Mouse (Mus musculus): ENCODE measurements at regions not wholly inside any gene's neighbourhood (a gene's known extent, or its start where the extent isn't known, plus 50 kb on each side); places are given as distances from the start of the nearest gene placed in this dataset.
"Not testable (repeated sequence)": the region's sequence is repeated elsewhere in the genome, so short reads cannot be mapped to it uniquely, and the experiment has no call there.

DNA sequence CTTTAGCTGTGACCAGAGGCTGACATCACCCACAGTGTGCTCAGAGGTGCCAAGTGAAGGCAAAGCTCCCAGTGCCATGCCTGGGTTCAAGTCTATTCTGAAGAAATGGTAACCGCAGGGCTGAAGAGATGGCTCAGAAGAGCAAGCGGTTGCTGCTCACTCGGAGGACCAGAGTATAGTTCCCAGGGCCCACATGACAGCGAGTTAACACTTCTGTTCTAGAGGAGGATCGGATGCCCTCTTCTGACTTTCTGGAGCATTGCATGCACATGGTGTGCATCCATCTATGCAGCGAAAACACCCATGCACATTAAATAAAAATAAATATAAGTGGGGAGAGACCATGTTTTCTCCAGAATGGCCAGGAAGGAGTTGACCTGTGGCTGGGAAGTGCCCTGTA is 209.5 kb downstream of the Sorl1 start:
- no peak for DNase-seq

DNA sequence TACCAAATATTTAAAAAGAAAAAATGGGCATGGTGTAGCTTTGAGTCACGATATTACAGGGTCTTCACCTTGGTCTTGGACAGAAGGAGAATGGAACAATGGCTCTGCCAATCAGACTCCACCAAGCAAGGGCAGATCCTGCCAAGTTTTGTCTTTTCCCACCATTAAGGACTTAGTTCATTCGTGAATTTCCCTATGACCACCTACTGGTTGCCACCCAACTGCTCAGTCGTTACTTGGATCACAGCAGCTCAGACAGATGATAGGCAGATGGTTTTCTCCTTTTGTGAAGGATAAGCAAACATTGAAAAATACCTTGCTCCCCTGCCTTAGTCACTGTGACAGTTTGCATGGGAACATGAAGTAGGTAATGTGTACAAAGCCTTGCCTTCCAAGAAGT is 210.2 kb downstream of the Sorl1 start:
- no peak for DNase-seq

DNA sequence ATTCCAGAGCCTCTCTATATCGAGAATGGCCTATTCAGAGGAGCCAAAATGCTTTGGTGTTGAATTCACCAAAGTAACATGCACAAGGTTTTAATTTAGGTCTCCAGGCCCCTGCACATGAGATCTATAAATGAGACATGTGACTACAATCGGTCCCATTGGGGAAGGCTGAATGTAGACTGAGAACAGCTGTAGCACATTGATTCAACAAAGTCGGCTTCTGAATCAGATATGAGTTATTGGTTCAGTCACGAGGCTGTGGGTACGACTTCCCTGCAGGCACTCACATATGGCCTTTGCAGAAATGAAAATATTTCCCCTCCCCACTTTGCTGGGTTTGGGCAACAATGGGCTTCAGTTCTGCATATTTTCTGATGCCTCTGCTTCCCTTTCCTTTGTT is 211.6 kb downstream of the Sorl1 start:
- DNase-seq, result no peak

DNA sequence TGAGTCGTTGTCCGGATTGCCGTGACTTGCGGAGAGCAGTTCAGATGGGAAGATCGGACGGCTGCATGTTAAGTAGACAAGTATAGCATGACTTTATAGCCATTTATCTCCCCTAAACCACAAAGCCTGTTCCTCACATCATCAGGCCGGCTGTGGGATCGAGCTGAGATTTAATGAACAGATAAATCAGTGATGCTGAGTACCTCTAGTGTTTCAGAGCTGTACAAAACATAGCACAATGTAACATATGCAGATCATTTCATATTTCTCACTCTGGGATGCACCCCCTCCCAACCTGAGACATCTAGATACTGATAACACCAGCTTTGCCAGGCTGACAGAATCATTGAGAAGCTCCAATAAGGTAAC is 223.5 kb downstream of the Sorl1 start:
- no peak for DNase-seq

GRCm38 (mm10) chr9:41899766-41900605 is 224.1 kb downstream of the Sorl1 start:
- no peak for DNase-seq

DNA sequence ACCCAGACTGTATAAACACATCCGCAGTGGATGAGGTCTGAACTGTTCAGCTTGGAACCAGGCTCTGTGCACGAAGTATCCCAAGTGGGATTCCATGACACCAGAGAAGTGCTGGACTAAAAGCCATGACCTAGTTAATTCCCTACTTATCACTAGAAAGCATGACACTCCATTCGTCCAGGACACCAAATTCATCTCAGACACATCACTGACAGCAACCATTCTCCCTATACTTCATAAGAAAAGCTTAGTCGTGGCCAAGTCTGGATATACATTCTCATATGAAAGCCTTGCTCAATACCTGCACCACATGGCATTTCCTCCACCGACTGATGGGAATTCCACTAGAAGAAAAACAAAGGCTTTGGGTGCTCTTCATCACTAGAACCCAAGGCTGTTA is 229.0 kb downstream of the Sorl1 start:
- no peak for DNase-seq

- no peak for DNase-seq
Observed at GRCm38 (mm10) chr9:41892841-41893240, 231.3 kb downstream of the Sorl1 start.

DNA sequence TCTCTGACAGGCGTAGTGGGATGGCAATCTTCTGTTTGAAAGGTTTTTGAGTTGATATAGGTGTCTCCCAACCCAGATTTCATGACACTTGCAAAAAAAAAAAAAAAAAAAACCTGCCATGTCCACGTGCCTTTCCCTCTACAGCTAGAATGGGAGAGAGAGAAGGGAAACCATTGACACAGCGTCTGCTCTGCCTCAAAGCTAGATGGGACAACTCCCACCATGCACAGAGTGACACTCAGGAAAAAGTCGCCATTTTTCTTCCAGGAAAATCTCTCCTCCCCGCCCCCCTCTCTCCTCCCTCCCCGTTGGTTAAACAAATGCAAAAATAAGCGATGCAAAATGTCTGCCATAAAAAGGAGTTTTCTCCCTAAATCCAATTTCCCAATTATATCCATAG is 232.9 kb downstream of the Sorl1 start:
- peak in 1 of 2 experiments; percentile 20 for DNase-seq

DNA sequence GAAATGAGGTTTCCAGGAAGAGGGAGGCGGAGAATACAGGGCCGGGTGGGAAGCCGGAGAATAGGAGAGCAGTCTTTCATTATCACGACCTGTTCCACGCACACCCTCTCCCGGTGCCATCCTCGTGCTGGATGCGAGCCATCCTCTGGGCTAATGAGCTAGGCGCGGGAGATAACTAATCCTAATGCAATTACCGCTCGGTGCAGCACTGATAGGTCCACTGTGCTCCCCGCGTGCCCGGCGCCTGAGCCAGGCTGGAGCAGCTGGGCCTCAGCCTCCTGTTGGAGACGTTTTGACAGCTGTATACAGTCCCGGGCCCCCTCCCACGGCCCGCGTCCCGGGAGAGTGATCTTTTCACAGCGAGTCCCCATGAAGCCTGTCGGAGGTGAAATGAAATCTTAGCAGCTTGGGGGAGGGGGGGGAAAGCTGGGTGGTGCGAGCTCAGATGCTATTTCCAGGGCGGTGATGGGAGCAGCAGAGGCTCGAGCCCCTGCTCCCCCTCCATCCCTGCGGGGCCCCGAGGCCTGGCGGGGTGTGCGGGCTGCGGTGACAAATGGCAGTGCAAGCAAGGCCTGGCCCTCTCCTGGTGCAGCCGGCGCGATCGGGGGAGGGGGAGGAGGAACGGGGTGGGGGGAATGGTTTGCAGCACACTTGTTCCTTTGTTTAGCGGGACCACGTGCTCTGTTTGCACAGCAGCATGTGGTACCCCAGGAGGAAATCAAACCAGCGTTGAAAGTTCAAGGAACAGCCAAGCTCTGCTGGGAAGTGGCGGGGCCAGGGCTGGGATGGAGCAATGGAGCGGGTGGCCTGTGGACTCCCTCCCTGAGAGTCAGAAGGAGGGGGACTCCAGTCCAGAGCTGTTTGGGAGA is 233.6 kb downstream of the Sorl1 start:
- peak; percentile 74 to 80 for DNase-seq

GRCm38 (mm10) chr9:41889568-41890272 is 234.4 kb downstream of the Sorl1 start:
- DNase-seq, result peak in 1 of 2 experiments; percentile 13

- no peak for DNase-seq
Observed at GRCm38 (mm10) chr9:41888616-41889150, 235.4 kb downstream of the Sorl1 start.

GRCm38 (mm10) chr9:41886456-41886855 is 237.6 kb downstream of the Sorl1 start:
- not testable (repeated sequence) for DNase-seq

DNA sequence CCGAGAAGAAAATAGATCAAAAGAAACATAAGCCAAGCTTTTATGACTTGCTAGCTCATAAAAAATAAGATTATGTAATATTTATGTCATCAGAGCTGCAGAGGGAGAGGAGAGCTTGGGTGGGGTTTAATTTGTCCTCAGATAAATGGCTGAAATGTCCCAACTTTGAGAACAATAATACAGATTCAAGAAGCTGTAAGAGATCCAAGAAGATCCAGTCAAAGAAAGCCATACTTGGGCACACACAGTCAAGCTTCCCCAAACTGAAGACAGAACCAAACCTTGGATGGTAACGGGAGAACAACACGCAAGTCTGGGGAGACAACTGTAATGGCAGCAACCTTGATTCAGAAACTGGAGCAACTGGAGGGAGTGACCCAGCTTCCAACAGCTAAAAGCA is 243.6 kb downstream of the Sorl1 start:
- no peak for DNase-seq

DNA sequence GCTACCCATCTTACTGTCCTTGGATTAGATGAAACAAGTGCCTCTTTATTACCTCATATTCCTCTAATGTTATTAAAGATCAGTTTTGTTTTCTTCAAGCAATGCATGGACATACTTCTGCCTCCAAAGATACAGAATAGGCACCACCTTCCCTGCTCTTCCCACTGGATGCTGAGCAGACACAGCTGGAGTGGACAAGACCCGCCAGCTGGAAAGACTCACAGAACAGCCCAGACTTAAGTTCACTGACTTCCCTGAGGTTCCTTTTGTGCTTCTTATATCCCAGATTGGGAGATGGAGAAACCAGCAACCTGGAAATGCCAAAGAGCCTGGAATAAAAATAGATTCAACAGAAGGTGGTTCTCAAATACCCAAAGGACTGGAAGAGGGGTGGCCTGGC is 245.0 kb downstream of the Sorl1 start:
- no peak for DNase-seq

DNA sequence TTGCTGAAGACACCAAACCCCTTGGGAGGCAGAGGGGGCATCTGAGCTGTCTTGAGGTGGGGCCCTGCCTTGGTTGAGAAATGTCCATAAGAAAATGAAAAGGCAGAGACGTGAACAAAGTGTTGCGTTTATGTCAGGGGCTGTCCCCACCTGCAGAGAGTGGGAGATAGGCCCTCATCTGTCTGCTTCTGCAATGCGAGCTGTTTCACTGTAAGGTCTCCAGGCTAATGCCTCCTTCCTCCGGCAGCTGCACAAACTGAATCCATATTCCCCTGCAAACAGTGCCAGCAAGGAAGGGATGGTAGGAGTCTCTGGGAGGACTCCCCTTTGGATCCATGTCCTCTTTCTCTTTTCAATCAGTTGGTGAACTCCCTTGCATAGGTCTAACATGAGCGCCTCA is 263.0 kb downstream of the Sorl1 start:
- DNase-seq, result no peak

DNA sequence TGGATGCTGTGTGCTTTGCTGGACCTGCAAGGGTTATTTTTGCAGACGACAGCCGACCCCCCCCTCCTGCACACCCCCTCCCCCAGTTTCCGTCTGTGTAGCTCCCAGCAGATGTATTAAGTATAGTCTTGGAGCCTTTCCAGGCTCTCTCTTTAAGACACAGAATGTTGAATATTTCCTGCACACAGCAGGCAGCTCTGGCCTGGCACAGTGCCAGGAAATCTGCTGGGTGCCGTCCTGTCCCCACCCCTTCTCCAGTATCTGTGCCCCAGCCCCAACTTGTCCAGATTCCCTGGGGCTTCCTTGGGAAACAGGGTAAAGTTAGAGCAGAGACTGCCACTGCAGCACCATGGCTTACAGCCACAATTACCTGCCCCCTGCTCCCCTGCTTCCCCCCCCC is 263.4 kb downstream of the Sorl1 start:
- peak; percentile 58 to 69 for DNase-seq

- DNase-seq, result no peak
Observed at GRCm38 (mm10) chr9:41859780-41860179, 264.3 kb downstream of the Sorl1 start.

- DNase-seq, result no peak
Observed at GRCm38 (mm10) chr9:41852099-41852498, 272.0 kb downstream of the Sorl1 start.

GRCm38 (mm10) chr9:41849628-41850326 is 274.3 kb downstream of the Sorl1 start:
- no peak for DNase-seq

DNA sequence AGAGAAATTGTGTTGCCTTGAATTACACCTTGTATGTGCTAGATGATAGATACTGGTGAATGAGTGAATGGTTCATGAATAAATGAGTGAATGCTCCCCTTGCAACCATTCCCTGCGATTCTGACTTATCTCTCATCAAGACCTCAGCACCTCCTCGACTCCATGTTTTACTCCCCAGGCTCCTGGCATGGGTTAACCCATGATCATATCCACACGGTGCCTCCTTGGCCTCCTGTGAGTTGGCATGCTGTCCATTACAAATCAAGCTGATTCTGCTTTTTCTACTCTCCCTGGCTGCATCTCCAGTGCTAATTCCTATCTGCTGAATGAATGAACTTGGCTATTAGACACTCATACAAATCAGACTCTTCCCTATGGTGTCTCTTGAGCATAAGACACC is 279.5 kb downstream of the Sorl1 start:
- peak; percentile 15 to 29 for DNase-seq

- no peak for DNase-seq
Observed at GRCm38 (mm10) chr9:41834487-41835404, 289.4 kb downstream of the Sorl1 start.
